Mouse (Mus musculus) right cerebral cortex, adult 18-20 months (tissue): ENCODE measurements at regions not wholly inside any gene's neighbourhood (a gene's known extent, or its start where the extent isn't known, plus 50 kb on each side); places are given as distances from the start of the nearest gene placed in this dataset.
A peak's percentile ranks its signal among the peaks of the same experiment; 100 is the strongest.

Experiments used
- DNase-seq: peaks from one replicate; pipeline ENCODE4 v3.0.0; 2022; ENCODE audit warnings: mixed read lengths

GRCm38 (mm10) chr9:89532435-89532834 is 90.5 kb downstream of the Minar1 start:
- DNase-seq = no peak

DNA sequence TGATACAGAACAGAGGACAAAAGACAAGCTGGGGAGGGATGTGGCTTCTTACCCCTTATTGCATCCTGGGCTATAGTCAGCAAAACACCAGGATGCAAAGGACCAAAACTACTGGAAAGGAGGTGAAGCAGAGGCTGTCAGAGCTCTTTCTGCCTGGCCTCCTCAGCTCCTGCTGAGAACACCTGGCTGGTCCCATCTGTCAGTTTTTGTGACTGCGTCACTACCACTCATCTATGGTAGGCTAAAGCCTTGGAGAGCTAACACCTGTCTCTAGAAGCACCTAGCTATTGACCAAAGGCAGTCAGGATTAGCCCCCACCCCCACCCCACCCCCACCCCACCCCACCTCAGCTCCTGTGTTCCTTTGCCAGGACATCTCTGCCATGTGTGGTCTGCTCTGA is 98.8 kb downstream of the Minar1 start:
- DNase-seq = no peak

DNA sequence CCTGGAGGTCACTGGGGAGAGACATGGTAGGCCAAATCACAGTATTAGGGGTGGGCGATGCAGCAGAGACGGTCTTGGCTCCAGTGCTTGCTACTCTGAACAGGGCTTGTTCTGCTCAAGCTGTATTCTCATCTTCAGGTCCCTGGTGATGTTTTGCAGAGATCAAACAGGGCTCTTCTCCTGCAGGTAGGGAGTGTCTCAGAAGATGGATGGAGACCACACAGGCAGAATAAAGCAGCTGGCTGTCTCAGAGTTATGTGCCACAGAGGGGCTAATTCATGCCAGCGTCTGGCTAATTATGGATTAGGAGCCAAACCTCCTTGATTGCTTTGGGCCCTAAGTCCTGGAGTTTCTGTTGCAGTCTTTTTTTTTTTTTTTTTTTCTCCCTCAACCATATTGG is 99.2 kb downstream of the Minar1 start:
- no peak for DNase-seq

DNA sequence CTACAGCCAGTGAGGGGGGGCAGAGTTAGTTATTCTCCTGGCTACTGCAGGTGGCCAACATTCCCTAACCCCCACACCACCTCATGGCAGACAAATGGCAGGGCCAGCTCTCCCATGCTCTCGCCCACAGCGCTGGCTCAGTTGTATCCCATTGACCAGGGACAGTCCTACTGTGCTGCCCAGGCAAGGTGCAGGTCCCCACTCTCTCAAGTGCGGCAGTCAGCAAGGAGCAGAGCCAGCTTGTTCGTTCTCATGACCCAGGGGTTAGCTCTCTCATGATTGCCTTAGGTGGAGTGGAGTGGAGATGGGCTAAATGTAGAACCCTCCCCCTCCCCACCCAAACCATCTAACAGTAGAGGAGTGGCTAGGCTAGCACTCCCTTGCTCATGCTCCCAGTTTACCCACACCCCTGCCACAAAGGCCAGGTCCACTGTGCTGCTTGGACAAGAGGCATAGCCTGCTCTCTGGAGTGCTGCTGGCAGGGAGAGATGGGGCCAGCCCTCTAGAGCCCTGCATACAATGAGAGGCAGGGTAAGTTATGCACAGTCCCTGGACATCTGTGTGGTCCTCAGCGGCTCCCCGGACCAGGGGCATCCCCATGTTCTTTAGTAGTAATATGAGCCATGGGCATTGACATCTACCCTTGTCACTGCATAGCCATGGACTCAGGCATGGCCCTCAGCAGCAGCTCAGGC is 114.4 kb downstream of the Minar1 start:
- DNase-seq = no peak

- no peak for DNase-seq
These were observed 120.8 kb downstream of the Minar1 start for GRCm38 (mm10) chr9:89502083-89502482.

DNA sequence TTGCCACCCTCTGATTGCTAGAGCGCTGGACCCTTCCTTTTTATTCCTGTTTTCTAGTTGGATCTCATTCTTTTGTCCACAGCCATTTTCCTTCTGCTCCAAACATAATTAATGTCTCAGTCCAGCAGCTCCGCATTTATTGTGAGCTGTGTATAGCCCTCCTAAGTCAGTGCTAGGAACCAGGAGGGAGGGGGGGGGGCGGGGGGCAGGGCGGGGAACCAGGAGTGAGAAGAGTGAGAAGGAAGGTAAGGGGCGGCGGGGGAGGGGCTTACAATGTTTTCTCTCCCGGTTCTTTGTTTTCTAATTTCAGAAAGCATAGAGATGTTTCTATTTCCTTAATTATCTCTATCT is 125.6 kb downstream of the Minar1 start:
- no peak for DNase-seq

DNA sequence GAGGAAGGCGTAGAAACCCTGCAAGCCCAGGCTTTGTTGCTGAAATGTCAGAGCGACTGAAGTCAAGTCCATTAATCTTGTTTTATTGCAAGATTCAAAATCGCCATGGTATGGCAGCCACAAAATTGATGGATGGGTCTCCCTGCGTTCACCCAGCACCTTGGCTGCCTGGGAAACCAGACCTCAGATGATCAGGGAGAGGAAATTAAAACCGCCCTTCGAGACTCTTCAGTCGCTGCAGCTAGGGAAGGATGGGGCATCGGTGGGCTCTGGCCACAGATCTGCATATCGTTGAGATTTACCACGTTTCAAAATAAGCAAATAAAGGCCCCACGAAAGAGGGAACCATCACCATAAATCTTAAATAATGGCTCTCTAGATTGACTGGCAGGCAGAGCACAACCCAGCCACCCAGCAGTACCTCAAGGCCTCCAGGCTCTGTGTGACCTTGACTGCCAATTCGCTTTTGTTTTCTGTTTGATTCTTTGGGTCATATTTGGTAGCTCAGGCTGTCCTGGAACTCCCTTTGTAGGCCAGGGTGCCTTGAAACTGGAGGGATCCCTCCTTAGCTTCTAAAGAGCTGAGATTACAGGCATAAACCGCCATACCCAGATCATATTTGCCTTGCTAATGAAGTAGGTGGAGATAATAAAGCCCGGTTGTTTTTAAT is 126.1 kb downstream of the Minar1 start:
- no peak for DNase-seq

DNA sequence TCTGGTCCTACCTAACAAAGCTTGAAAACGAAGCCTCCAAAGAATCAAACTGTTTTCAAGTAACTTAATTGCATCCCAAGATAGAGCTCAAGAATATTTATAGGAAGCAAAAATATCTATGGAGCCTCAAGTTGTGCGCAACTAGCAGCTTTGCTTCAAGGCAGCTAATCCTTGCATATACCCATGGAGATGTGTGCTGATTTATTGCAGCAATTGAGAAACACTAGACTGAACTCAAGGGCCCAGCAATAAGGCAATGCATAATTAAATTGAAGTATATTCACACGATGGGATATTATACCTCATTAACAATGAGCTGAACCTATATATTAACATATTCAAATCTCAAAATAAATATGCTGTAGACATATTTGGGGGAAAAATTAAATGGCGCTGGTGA is 135.3 kb downstream of the Minar1 start:
- no peak for DNase-seq

GRCm38 (mm10) chr9:89479406-89479805 is 143.5 kb downstream of the Minar1 start:
- DNase-seq = no peak

DNA sequence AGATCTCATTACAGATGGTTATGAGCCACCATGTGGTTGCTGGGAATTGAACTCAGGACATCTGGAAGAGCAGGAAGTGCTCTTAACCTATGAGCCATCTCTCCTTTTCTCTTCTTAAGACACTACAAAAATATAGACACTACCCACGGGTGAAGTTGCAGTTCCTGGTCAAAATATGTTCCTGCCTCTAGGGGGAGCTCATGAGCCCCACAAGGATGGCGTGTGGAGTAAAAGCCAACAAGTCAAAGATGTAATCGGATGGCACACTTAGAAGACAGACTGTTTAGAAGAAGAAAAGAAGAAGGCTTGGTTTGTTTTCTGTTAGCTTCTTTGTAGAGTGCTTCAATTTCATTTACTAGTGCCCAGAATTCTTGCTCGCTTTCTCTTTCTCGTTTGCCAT is 161.7 kb downstream of the Minar1 start:
- peak; percentile 43 for DNase-seq

DNA sequence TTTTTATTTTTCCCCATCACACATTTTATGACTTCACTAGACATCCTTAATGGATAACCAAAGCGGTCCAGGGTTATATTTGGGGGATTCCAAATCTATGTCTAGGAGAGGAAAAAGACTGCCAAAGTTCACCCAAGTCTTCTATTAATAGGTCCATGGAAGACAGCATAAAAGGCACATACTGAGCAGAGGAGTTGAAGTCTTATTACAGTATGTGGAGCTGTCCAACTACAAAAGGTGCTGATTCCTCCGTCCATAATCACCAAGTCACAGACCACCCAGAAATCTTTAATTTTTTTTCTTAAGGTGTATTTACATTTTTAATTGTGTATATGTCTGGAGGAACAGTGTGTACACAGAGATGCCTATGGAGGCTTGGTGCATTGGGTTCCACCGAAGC is 166.3 kb downstream of the Minar1 start:
- DNase-seq = no peak

GRCm38 (mm10) chr9:89449656-89450055 is 173.3 kb downstream of the Minar1 start:
- no peak for DNase-seq
